Mouse (Mus musculus): Measurements from ENCODE around the gene Capn3.

Capn3 gene

GRCm38 (mm10) chr2:120481921-120482320 is 26.1 kb downstream of the Capn3 start:
- in situ Hi-C loops (cut with MboI): no loop called here

GRCm38 (mm10) chr2:120482506-120483389 is 26.9 kb downstream of the Capn3 start:
- in situ Hi-C loops (cut with MboI): no loop called here

GRCm38 (mm10) chr2:120484241-120484640 is 28.4 kb downstream of the Capn3 start:
- in situ Hi-C loops (cut with MboI): no loop called here

GRCm38 (mm10) chr2:120493254-120493653 is 37.4 kb downstream of the Capn3 start:
- in situ Hi-C loops (cut with MboI): no loop called here

GRCm38 (mm10) chr2:120496511-120496910 is 40.7 kb downstream of the Capn3 start:
- in situ Hi-C loops (cut with MboI): no loop called here

GRCm38 (mm10) chr2:120499971-120500471 is 44.2 kb downstream of the Capn3 start:
- in situ Hi-C loops (cut with MboI): no loop called here

- in situ Hi-C loops (cut with MboI): no loop called here
Observed at GRCm38 (mm10) chr2:120501136-120501918, 45.5 kb downstream of the Capn3 start.

- in situ Hi-C loops (cut with MboI): no loop called here
Observed at GRCm38 (mm10) chr2:120501931-120502604, 46.2 kb downstream of the Capn3 start.

GRCm38 (mm10) chr2:120502605-120502990 is 46.8 kb downstream of the Capn3 start:
- in situ Hi-C loops (cut with MboI): no loop called here

- in situ Hi-C loops (cut with MboI): no loop called here
Observed at GRCm38 (mm10) chr2:120503094-120503493, 47.3 kb downstream of the Capn3 start.

- in situ Hi-C loops (cut with MboI): no loop called here
Observed at GRCm38 (mm10) chr2:120503992-120504391, 48.2 kb downstream of the Capn3 start.

- in situ Hi-C loops (cut with MboI): no loop called here
Observed at GRCm38 (mm10) chr2:120514181-120514580, 58.4 kb downstream of the Capn3 start.

GRCm38 (mm10) chr2:120518547-120519210 is 62.9 kb downstream of the Capn3 start:
- in situ Hi-C loops (cut with MboI): no loop called here

- in situ Hi-C loops (cut with MboI): no loop called here
Observed at GRCm38 (mm10) chr2:120526771-120527170, 71.0 kb downstream of the Capn3 start.

- in situ Hi-C loops (cut with MboI): no loop called here
Observed at GRCm38 (mm10) chr2:120529531-120529930, 73.7 kb downstream of the Capn3 start.

GRCm38 (mm10) chr2:120531223-120531622 is 75.4 kb downstream of the Capn3 start:
- in situ Hi-C loops (cut with MboI): no loop called here

- in situ Hi-C loops (cut with MboI): no loop called here
Observed at GRCm38 (mm10) chr2:120539333-120539732, 83.5 kb downstream of the Capn3 start.

- in situ Hi-C loops (cut with MboI): no loop called here
Observed at GRCm38 (mm10) chr2:120539778-120540208, 84.0 kb downstream of the Capn3 start.

GRCm38 (mm10) chr2:120544732-120545131 is 88.9 kb downstream of the Capn3 start:
- in situ Hi-C loops (cut with MboI): no loop called here

Data from mature B cell (primary cell).